Mouse (Mus musculus) thymus, adult 18-20 months (tissue): ENCODE results near the gene Crybb1.

ENCODE experiments used
- DNase-seq, 2 experiments: peaks; one replicate each; pipeline ENCODE4 v3.0.0; 2022; ENCODE audit warnings: mixed read lengths in 2 of 2

The Crybb1 gene

DNA sequence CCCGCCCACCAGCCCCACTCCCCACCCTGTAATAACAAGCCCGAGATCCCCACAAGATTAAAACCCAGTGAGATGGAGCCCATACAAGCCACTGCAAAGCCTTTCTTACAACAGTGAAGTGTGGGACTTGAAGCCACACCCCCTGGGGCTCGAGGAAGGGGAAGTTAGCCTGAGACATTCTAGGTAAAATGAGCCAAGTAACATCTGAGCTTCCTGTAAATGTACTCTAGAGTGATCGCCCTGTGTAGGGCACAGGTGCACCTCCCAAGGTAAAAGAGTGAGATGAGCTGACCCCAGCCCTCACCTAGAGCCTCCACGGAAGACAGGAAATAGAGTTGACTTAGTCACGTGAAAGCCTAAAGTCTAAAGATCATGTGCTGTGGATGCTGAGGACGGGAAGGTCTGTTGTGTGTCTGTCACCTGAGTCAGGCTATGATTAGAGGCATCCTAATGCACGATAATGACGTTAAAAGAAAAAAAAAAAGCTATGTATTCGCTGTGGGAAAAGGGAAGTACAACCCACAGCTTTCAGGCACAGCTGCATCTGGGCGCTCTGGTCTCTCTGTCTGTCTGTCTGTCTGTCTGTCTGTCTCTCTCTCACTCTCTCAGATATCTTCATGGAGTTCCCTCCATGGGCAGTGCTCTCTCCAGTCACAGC, 31.5 kb downstream of the Crybb1 start:
- DNase-seq, result peak in 1 of 2 experiments; percentile 52

DNA sequence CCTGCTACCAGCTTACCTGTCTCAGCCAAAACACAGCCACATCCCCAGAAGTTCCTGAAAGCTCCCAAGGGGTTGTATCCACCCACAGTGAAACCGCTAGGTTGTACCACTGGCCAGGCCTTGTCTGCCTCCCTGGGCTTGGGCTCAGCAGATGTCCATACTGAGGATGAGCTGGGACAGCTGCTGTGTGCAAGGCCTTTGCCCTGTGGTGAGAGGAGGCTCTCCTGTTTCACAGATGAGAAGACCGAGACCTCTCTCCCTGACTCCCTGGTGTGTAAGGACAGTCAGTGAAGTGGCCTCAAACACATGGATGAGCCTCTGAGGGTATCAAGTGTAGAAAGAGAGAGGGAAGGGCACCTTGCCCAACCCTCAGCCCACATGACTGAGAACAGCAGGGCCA, 32.0 kb downstream of the Crybb1 start:
- DNase-seq, result no peak

GRCm38 (mm10) chr5:112288193-112289141, 32.9 kb downstream of the Crybb1 start:
- DNase-seq, result no peak

- no peak for DNase-seq
These were observed 33.6 kb downstream of the Crybb1 start for GRCm38 (mm10) chr5:112289236-112289635.

DNA sequence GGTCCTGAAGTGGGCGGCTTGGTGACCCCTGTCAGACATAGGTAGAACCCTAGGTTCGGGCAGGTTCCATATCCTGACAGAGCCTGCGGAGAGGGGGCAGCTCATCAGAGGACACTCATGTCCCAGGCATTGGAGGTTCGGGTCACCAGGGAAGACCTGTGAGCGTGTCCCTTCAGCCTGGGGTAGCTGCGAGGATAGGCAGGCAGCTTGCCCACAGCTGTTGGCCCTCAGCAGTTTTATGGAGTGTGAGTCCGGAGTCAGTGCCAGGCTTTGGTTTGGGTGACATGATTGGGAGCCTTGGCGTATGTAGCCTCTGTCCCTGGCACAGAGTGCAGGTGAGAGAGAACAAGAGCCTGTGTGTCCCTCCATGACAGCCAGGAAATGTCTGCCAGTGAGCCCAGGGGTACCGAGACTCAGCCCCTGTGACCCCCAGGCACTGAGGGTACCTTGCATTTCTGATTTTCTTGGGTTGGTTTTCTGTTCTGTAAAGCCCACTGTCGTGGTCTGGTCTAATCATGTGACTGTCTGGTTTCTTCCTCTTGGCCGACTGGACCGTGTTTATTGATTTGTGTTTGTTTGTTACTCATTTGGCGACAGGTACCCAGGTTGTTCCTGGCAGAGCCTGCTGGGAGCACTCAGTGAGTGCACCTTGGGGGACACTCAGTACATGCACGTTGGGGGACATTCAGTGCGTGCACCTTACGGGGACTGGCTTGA, 34.4 kb downstream of the Crybb1 start:
- no peak for DNase-seq

- no peak for DNase-seq
These were observed 34.9 kb downstream of the Crybb1 start for GRCm38 (mm10) chr5:112290536-112290880.

DNA sequence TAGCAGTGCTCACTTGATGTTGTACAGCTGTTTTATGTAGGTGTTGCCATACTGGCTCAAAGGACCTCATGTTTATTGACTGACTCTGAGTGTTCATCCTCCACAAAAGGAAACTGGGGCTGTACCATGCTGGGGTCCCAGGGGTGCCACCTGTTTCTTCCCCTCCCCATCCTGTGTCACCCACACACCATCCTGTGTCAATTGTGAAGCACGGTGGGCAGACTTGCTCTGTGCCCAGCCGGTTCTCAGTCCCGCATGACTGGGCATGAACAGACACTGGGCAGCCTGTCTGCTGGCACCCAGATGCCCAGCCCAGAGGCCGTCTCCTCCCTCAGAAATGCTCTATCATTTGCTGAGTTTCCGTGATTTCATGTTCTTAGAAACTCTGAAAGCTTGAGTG, 36.3 kb downstream of the Crybb1 start:
- peak in 1 of 2 experiments; percentile 52 for DNase-seq

- no peak for DNase-seq
These were observed 36.8 kb downstream of the Crybb1 start for GRCm38 (mm10) chr5:112292343-112292980.

DNA sequence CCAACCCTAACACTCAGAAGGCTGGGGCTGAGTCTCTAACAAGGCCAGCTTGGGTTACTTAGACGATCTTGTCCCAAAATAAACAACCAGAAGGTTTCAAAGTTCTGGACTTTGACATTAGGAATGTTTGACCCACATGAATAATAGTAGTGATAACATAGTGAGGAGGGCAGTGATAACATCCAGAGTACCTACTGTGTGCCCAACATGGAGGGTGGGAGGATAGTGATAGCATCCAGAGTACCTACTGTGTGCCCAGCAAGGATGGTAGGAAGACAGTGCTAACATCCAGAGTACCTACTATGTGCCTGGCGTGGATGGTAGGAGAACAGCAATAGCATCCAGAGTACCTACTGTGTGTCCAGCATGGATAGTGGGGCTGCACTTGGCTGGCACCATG, 38.2 kb downstream of the Crybb1 start:
- no peak for DNase-seq

- no peak for DNase-seq
These were observed 39.1 kb downstream of the Crybb1 start for GRCm38 (mm10) chr5:112294696-112295095.

GRCm38 (mm10) chr5:112295162-112295561, 39.5 kb downstream of the Crybb1 start:
- no peak for DNase-seq

GRCm38 (mm10) chr5:112295564-112295963, 39.9 kb downstream of the Crybb1 start:
- no peak for DNase-seq

GRCm38 (mm10) chr5:112296404-112297181, 41.0 kb downstream of the Crybb1 start:
- no peak for DNase-seq

DNA sequence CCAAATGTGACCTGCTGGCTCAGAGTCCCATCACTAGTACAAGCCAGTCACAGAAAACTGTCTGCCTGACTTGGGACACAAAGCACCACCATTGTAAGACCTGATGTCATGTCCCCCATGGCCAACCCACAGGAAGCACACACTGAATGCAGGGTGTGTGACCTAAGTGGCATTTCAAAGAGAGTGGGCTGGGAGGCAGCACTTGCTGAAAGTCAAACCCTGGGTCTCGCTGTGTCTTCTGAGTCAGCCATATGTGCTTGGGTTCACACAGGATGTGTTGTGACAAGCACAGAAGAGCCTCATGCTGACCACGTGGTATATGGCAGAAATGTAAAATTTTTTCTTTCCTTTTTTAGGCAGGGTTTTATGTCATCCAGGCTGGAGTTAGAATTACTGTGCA, 41.6 kb downstream of the Crybb1 start:
- DNase-seq, result peak in 1 of 2 experiments; percentile 44

- peak in 1 of 2 experiments; percentile 65 for DNase-seq
These were observed 42.8 kb downstream of the Crybb1 start for GRCm38 (mm10) chr5:112298226-112298988.

- no peak for DNase-seq
These were observed 43.8 kb downstream of the Crybb1 start for GRCm38 (mm10) chr5:112299399-112299798.

DNA sequence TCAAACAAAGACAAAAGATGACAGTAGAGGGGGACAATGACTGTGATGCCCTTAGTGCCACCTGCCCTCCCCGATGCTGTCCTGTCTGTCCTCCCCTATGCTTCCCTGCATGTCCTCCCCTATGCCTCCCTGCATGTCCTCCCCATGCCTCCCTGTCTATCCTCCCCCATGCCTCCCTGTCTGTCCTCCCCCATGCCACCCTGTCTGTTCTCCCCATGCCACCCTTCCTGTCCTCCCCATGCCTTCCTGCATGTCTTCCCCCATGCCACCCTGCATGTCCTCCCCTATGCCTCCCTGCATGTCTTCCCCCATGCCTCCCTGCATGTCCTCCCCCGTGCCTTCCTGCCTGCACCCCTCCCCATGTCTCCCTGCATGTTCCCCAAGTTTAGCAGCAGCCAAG, 44.5 kb downstream of the Crybb1 start:
- DNase-seq, result no peak

- no peak for DNase-seq
These were observed 45.2 kb downstream of the Crybb1 start for GRCm38 (mm10) chr5:112300721-112301308.

- no peak for DNase-seq
These were observed 46.1 kb downstream of the Crybb1 start for GRCm38 (mm10) chr5:112301694-112302093.

- DNase-seq, result no peak
These were observed 46.7 kb downstream of the Crybb1 start for GRCm38 (mm10) chr5:112302310-112302709.

DNA sequence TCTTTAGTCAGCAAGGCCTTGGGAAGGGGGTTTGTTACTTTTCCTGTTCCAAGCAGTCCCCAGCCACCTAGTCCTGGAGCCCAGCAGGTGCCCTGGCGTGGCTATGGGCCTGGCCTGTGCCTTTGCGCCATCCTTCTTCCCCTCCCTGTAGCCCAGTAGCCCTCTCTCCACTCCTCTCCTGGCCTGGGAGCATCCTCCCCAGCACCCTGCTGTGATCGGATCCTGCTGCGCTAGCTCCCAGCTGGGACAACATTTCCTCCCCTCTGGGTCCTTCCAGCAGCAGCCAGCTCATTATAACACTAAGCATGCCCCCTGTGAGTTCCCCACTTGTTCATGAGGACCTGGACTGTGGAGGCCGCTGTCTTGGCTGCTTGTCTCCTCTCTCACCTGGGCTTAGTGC, 50.2 kb downstream of the Crybb1 start:
- no peak for DNase-seq
